Mouse (Mus musculus): ENCODE measurements around the gene Gm10974. TPM values are rescaled to one million over a fixed set of nuclear protein-coding genes. Genes with fewer than 3 reads are reported as not detected.

Gm10974 gene
- polyA plus RNA-seq, 1 experiment from 2014 or later: not detected

- WGBS: 51% methylated on average over 4 of the region's 4 CpGs
Measured at GRCm38 (mm10) chr7:66342323-66342722, 23.4 kb upstream of the Gm10974 start.

GRCm38 (mm10) chr7:66342831-66343230 lies 22.9 kb upstream of the Gm10974 start:
- Histone ChIP-seq H3K36me3 (ENCODE audit: control insufficient read depth, insufficient read depth) (no peaks in the 10 kb centered on the region; the same call in 1 of the 2 replicates), H3K9me3 (ENCODE audit: control insufficient read depth) (no peaks in the 10 kb centered on the region), H3K4me3 (ENCODE audit: low read depth, low read length) (no peak overlapping the region), H3K9ac (ENCODE audit: low read depth, low read length) (no peak overlapping the region), H3K27ac (ENCODE audit: low read depth, low read length) (no peak overlapping the region), H3K4me1 (replicated peaks; ENCODE audit: control insufficient read depth, insufficient read depth, low read length) (no peaks in the 10 kb centered on the region), H3K4me2 (replicated peaks; ENCODE audit: low read depth) (no peak overlapping the region; the same call in 1 of the 2 replicates), H3K27me3 (replicated peaks; ENCODE audit: control insufficient read depth, insufficient read depth, low read length) (no peaks in the 10 kb centered on the region)
- no peak for TF ChIP-seq CTCF (IDR thresholded peaks at IDR 0.05; ENCODE audit: low read depth)
- no peak for ATAC-seq
- 75% methylated on average over 6 of the region's 6 CpGs for WGBS

More at GRCm38 (mm10) chr7:66342323-66342722, 23.4 kb upstream of the Gm10974 start:
- H3K27me3 ChIP-seq (replicated peaks; ENCODE audit: control insufficient read depth, insufficient read depth, low read length): no peaks in the 10 kb centered on the region
- no peak overlapping the region for H3K4me3 ChIP-seq (ENCODE audit: low read depth, low read length)
- H3K9ac ChIP-seq (ENCODE audit: low read depth, low read length): no peak overlapping the region
- no peak overlapping the region for H3K4me2 ChIP-seq (replicated peaks; ENCODE audit: low read depth)
- no peaks in the 10 kb centered on the region for H3K9me3 ChIP-seq (ENCODE audit: control insufficient read depth)
- no peak for ATAC-seq
- H3K36me3 ChIP-seq (ENCODE audit: control insufficient read depth, insufficient read depth): no peaks in the 10 kb centered on the region; the same call in 1 of the 2 replicates
- H3K4me1 ChIP-seq (replicated peaks; ENCODE audit: control insufficient read depth, insufficient read depth, low read length): no peaks in the 10 kb centered on the region
- H3K27ac ChIP-seq (ENCODE audit: low read depth, low read length): no peak overlapping the region
- peak; percentile 77 for TF ChIP-seq CTCF (IDR thresholded peaks at IDR 0.05; ENCODE audit: low read depth)

GRCm38 (mm10) chr7:66343307-66343706 lies 22.4 kb upstream of the Gm10974 start:
- Histone ChIP-seq H3K9me3 (ENCODE audit: control insufficient read depth) (no peaks in the 10 kb centered on the region), H3K27me3 (replicated peaks; ENCODE audit: control insufficient read depth, insufficient read depth, low read length) (no peaks in the 10 kb centered on the region), H3K36me3 (ENCODE audit: control insufficient read depth, insufficient read depth) (no peaks in the 10 kb centered on the region; the same call in 1 of the 2 replicates), H3K4me2 (replicated peaks; ENCODE audit: low read depth) (no peak overlapping the region; the same call in 1 of the 2 replicates), H3K4me3 (ENCODE audit: low read depth, low read length) (no peak overlapping the region), H3K4me1 (replicated peaks; ENCODE audit: control insufficient read depth, insufficient read depth, low read length) (no peaks in the 10 kb centered on the region), H3K9ac (ENCODE audit: low read depth, low read length) (no peak overlapping the region), H3K27ac (ENCODE audit: low read depth, low read length) (no peak overlapping the region)
- TF ChIP-seq CTCF (IDR thresholded peaks at IDR 0.05; ENCODE audit: low read depth): no peak
- ATAC-seq: no peak
- WGBS: 59% methylated on average over 5 of the region's 5 CpGs

GRCm38 (mm10) chr7:66346959-66347663 lies 18.6 kb upstream of the Gm10974 start:
- no peak overlapping the region for H3K9ac ChIP-seq (ENCODE audit: low read depth, low read length)
- H3K9me3 ChIP-seq (ENCODE audit: control insufficient read depth): no peaks in the 10 kb centered on the region
- no peaks in the 10 kb centered on the region for H3K27me3 ChIP-seq (replicated peaks; ENCODE audit: control insufficient read depth, insufficient read depth, low read length)
- no peak overlapping the region for H3K4me2 ChIP-seq (replicated peaks; ENCODE audit: low read depth)
- H3K27ac ChIP-seq (ENCODE audit: low read depth, low read length): no peak overlapping the region
- no peak overlapping the region for H3K4me3 ChIP-seq (ENCODE audit: low read depth, low read length)
- H3K36me3 ChIP-seq (ENCODE audit: control insufficient read depth, insufficient read depth): 0 out of 2 replicates have a peak, but pooled peaks cover 5% of the 10 kb centered on the region
- no peak for ATAC-seq
- no peak for TF ChIP-seq CTCF (IDR thresholded peaks at IDR 0.05; ENCODE audit: low read depth)
- no peaks in the 10 kb centered on the region for H3K4me1 ChIP-seq (replicated peaks; ENCODE audit: control insufficient read depth, insufficient read depth, low read length)
- WGBS: 36% methylated on average over 9 of the region's 9 CpGs

GRCm38 (mm10) chr7:66348588-66348987 lies 17.1 kb upstream of the Gm10974 start:
- H3K36me3 ChIP-seq (ENCODE audit: control insufficient read depth, insufficient read depth): 0 out of 2 replicates have a peak, but pooled peaks cover 5% of the 10 kb centered on the region
- H3K9ac ChIP-seq (ENCODE audit: low read depth, low read length): no peak overlapping the region
- no peak overlapping the region for H3K27ac ChIP-seq (ENCODE audit: low read depth, low read length)
- H3K4me1 ChIP-seq (replicated peaks; ENCODE audit: control insufficient read depth, insufficient read depth, low read length): no peaks in the 10 kb centered on the region
- no peak overlapping the region for H3K4me3 ChIP-seq (ENCODE audit: low read depth, low read length)
- ATAC-seq: no peak
- H3K9me3 ChIP-seq (ENCODE audit: control insufficient read depth): no peaks in the 10 kb centered on the region
- 88% methylated on average over 10 of the region's 10 CpGs for WGBS
- H3K4me2 ChIP-seq (replicated peaks; ENCODE audit: low read depth): no peak overlapping the region
- H3K27me3 ChIP-seq (replicated peaks; ENCODE audit: control insufficient read depth, insufficient read depth, low read length): no peaks in the 10 kb centered on the region
- no peak for TF ChIP-seq CTCF (IDR thresholded peaks at IDR 0.05; ENCODE audit: low read depth)

- no peak overlapping the region for H3K27ac ChIP-seq (ENCODE audit: low read depth, low read length)
- H3K27me3 ChIP-seq (replicated peaks; ENCODE audit: control insufficient read depth, insufficient read depth, low read length): no peaks in the 10 kb centered on the region
- no peaks in the 10 kb centered on the region for H3K9me3 ChIP-seq (ENCODE audit: control insufficient read depth)
- no peak overlapping the region for H3K4me3 ChIP-seq (ENCODE audit: low read depth, low read length)
- WGBS: 55% methylated on average over 11 of the region's 11 CpGs
- no peak for TF ChIP-seq CTCF (IDR thresholded peaks at IDR 0.05; ENCODE audit: low read depth)
- no peak overlapping the region for H3K4me2 ChIP-seq (replicated peaks; ENCODE audit: low read depth)
- H3K4me1 ChIP-seq (replicated peaks; ENCODE audit: control insufficient read depth, insufficient read depth, low read length): no peaks in the 10 kb centered on the region
- H3K9ac ChIP-seq (ENCODE audit: low read depth, low read length): no peak overlapping the region
- no peak for ATAC-seq
- 0 out of 2 replicates have a peak, but pooled peaks cover 5% of the 10 kb centered on the region for H3K36me3 ChIP-seq (ENCODE audit: control insufficient read depth, insufficient read depth)
Measured at GRCm38 (mm10) chr7:66349670-66350069, 16.0 kb upstream of the Gm10974 start.

All from intestine, postnatal 0 days (tissue).